Mouse (Mus musculus) heart, postnatal 36 days (tissue): Measurements from ENCODE around the gene Snu13. TPM values are rescaled to one million over a fixed set of nuclear protein-coding genes. Genes with fewer than 3 reads are reported as not detected.

ENCODE experiments used
- DNase-seq, 2 experiments: peaks; one replicate each; pipeline ENCODE4 v3.0.0; 2021 to 2022
- intact Hi-C: fragments of 180-260 bp; cut with DNase I; formaldehyde crosslinking; loops from one replicate; pipeline ENCODE4 v1.15.1; 2025
- total RNA-seq, 2 experiments: library from RNA; stranded (reverse); gene quantifications; 2 replicates each; pipeline ENCODE4 v1.2.3; 2021

The Snu13 gene
- 10 to 100 TPM; 51.0 to 55.2 TPM for total RNA-seq

GRCm38 (mm10) chr15:82047080-82047883, at the start of gene Snu13:
Gene Snu13, minus strand, starts transcription at chr15:82047598.
- peak; percentile 91 to 95 for DNase-seq
- intact Hi-C loops = loop anchor here (2.0 to 5.0 kb wide), 2 partner anchors 30 to 80 kb away; partner anchors contain the start of gene Ccdc134

- intact Hi-C loops = no loop called here
- no peak for DNase-seq
Observed at GRCm38 (mm10) chr15:82091061-82091460, 43.7 kb upstream of the Snu13 start.

GRCm38 (mm10) chr15:82087266-82087665, 39.9 kb upstream of the Snu13 start:
- intact Hi-C loops = no loop called here
- DNase-seq = no peak

GRCm38 (mm10) chr15:82086131-82086530, 38.7 kb upstream of the Snu13 start:
- DNase-seq = no peak
- intact Hi-C loops = no loop called here

GRCm38 (mm10) chr15:82085606-82086005, 38.2 kb upstream of the Snu13 start:
- intact Hi-C loops = no loop called here
- DNase-seq = no peak

- intact Hi-C loops = no loop called here
- DNase-seq = peak in 1 of 2 experiments; percentile 7
Observed at GRCm38 (mm10) chr15:82081161-82081560, 33.8 kb upstream of the Snu13 start.

- no peak for DNase-seq
- intact Hi-C loops = no loop called here
Observed at GRCm38 (mm10) chr15:82079883-82080282, 32.5 kb upstream of the Snu13 start.

GRCm38 (mm10) chr15:82073490-82073889, 26.1 kb upstream of the Snu13 start:
- intact Hi-C loops = no loop called here
- no peak for DNase-seq

GRCm38 (mm10) chr15:82071816-82072469, 24.5 kb upstream of the Snu13 start:
- DNase-seq = no peak
- intact Hi-C loops = no loop called here

- intact Hi-C loops = no loop called here
- DNase-seq = no peak
Observed at GRCm38 (mm10) chr15:82069898-82070297, 22.5 kb upstream of the Snu13 start, which contains the start of gene Mei1. Gene Mei1, plus strand, starts transcription at chr15:82069996.

- peak; percentile 63 to 68 for DNase-seq
- intact Hi-C loops = loop anchor here (1.0 to 2.0 kb wide), 4 partner anchors 41 to 171 kb away; no protein-coding TSS in a partner anchor
Observed at GRCm38 (mm10) chr15:82065511-82065910, 18.1 kb upstream of the Snu13 start.

- DNase-seq = no peak
- intact Hi-C loops = loop anchor here (2.0 kb wide), 1 partner anchor 43 kb away; no protein-coding TSS in a partner anchor
Observed at GRCm38 (mm10) chr15:82063909-82064308, 16.5 kb upstream of the Snu13 start.

- DNase-seq = no peak
- intact Hi-C loops = no loop called here
Observed at GRCm38 (mm10) chr15:82058719-82059201, 11.4 kb upstream of the Snu13 start, which contains the start of gene 4930407I10Rik. Gene 4930407I10Rik, plus strand, starts transcription at chr15:82059151.

GRCm38 (mm10) chr15:82052544-82052943, 5.1 kb upstream of the Snu13 start:
- intact Hi-C loops = no loop called here
- DNase-seq = no peak

- intact Hi-C loops = loop anchor here (2.0 to 5.0 kb wide), 2 partner anchors 30 to 81 kb away; partner anchors contain the start of gene Ccdc134
- DNase-seq = no peak
Observed at GRCm38 (mm10) chr15:82046246-82046891, 1.0 kb downstream of the Snu13 start.

- intact Hi-C loops = no loop called here
Observed at GRCm38 (mm10) chr15:82044166-82044784, 3.1 kb downstream of the Snu13 start.

GRCm38 (mm10) chr15:82040650-82041049, 6.7 kb downstream of the Snu13 start:
- intact Hi-C loops = loop anchor here (1.0 kb wide), 1 partner anchor 80 kb away; the partner anchor contains the start of gene Pmm1
- DNase-seq = peak; percentile 25 to 32

More at GRCm38 (mm10) chr15:82044166-82044784, 3.1 kb downstream of the Snu13 start:
- no peak for DNase-seq

- DNase-seq = no peak
- intact Hi-C loops = no loop called here
Observed at GRCm38 (mm10) chr15:82035904-82036689, 11.3 kb downstream of the Snu13 start.

- DNase-seq = no peak
- intact Hi-C loops = no loop called here
Observed at GRCm38 (mm10) chr15:82033762-82034161, 13.6 kb downstream of the Snu13 start, which contains the start of gene Desi1. Gene Desi1, minus strand, starts transcription at chr15:82033862.
